Mouse (Mus musculus): ENCODE data around the gene Drd5.
A peak's percentile ranks its signal among the peaks of the same experiment; 100 is the strongest.

Drd5 gene

GRCm38 (mm10) chr5:38350351-38350929 lies 31.3 kb downstream of the Drd5 start:
- no peak for DNase-seq (ENCODE audit: low spot score)

GRCm38 (mm10) chr5:38356927-38357326 lies 37.8 kb downstream of the Drd5 start:
- DNase-seq (ENCODE audit: low spot score), result no peak

GRCm38 (mm10) chr5:38359716-38360115 lies 40.5 kb downstream of the Drd5 start:
- no peak for DNase-seq (ENCODE audit: low spot score)

GRCm38 (mm10) chr5:38364396-38364795 lies 45.2 kb downstream of the Drd5 start:
- DNase-seq (ENCODE audit: low spot score), result no peak

- DNase-seq (ENCODE audit: low spot score), result no peak
Measured at GRCm38 (mm10) chr5:38365521-38365920, 46.4 kb downstream of the Drd5 start.

- DNase-seq (ENCODE audit: low spot score), result peak; percentile 59
Measured at GRCm38 (mm10) chr5:38366650-38367470, 47.7 kb downstream of the Drd5 start.

- no peak for DNase-seq (ENCODE audit: low spot score)
Measured at GRCm38 (mm10) chr5:38371308-38371707, 52.1 kb downstream of the Drd5 start.

Measured in MN1 (cell line).